Mouse (Mus musculus): ENCODE results near the gene Tpi1. TPM values are rescaled to one million over a fixed set of nuclear protein-coding genes. Genes with fewer than 3 reads are reported as not detected.

Tpi1 gene
- total and polyA plus RNA-seq, 3 experiments, result 102 to 1,182 (median 440) TPM

GRCm38 (mm10) chr6:124765951-124766350 lies 48.1 kb downstream of the Tpi1 start:
- Histone ChIP-seq H3K9ac (ENCODE audit: control insufficient read depth, low read depth, low read length, poor library complexity, severe bottlenecking) (no peak overlapping the region), H3K27ac (ENCODE audit: control insufficient read depth, low read depth, low read length) (no peak overlapping the region), H3K9me3 (replicated peaks; ENCODE audit: insufficient read depth, low read length) (no peaks in the 10 kb centered on the region), H3K27me3 (ENCODE audit: control insufficient read depth in 1 of 2, insufficient read depth in 2 of 2, low read length in 2 of 2) (no peaks in the 10 kb centered on the region), H3K79me2 (ENCODE audit: control insufficient read depth, insufficient read depth, low read length, poor library complexity) (no peaks in the 10 kb centered on the region; the same call in 1 of the 2 replicates), H3K4me1 (ENCODE audit: control insufficient read depth in 1 of 2, insufficient read depth in 2 of 2, low read length in 2 of 2) (peaks cover 0 to 15% of the 10 kb centered on the region in 2 experiments; a peak in 2 of 4 replicates), H3K4me3 (ENCODE audit: control insufficient read depth in 1 of 2, insufficient read depth in 1 of 2, low read depth in 2 of 2, low read length in 2 of 2) (no peak overlapping the region), H3K36me3 (ENCODE audit: control insufficient read depth in 1 of 2, insufficient read depth in 2 of 2, low read length in 2 of 2) (peaks cover 0 to 6% of the 10 kb centered on the region in 2 experiments; a peak in 1 of 4 replicates)
- DNase-seq (ENCODE audit: low read depth, low spot score), result no peak
- TF ChIP-seq ZNF384 (IDR thresholded peaks at IDR 0.05; ENCODE audit: low read depth, low read length), result no peak
- TF ChIP-seq USF2 (IDR thresholded peaks at IDR 0.05; ENCODE audit: borderline replicate concordance in 1 of 2, insufficient read depth in 1 of 2, low read depth in 1 of 2, low read length in 2 of 2), result no peak
- no peak for TF ChIP-seq ETS1 (IDR thresholded peaks at IDR 0.05; ENCODE audit: low read depth, low read length)
- TF ChIP-seq HCFC1 (IDR thresholded peaks at IDR 0.05; ENCODE audit: low read depth, low read length), result no peak
- TF ChIP-seq RAD21 (IDR thresholded peaks at IDR 0.05; ENCODE audit: low read depth, low read length), result no peak
- no peak for TF ChIP-seq E2F4 (IDR thresholded peaks at IDR 0.05; ENCODE audit: borderline replicate concordance, low read depth, low read length)
- no peak for TF ChIP-seq POLR2A (IDR thresholded peaks at IDR 0.05; ENCODE audit: control insufficient read depth in 1 of 2, insufficient read depth in 1 of 2, low read depth in 1 of 2, low read length in 2 of 2, poor library complexity in 1 of 2)
- TF ChIP-seq JUND (IDR thresholded peaks at IDR 0.05; ENCODE audit: low read depth, low read length), result no peak

Other genes with a start within 250 kb of the Tpi1 start
- gene C1rb, start 244.0 kb downstream of the Tpi1 start, total RNA-seq (2012; rRNA removed), result not detected in 2 replicates
- gene C1rb, start 244.0 kb downstream of the Tpi1 start, polyA plus RNA-seq (2012; ENCODE audit: insufficient read depth in 1 of 2, insufficient read length in 2 of 2, low read depth in 1 of 2, low replicate concordance in 2 of 2, missing spikeins in 1 of 2), result under 1 TPM in 1 of 2 experiments, not detected in 1; 0.03 TPM
- 0.12 and 0.16 TPM in 2 replicates for gene C1s2, start 178.2 kb downstream of the Tpi1 start, total RNA-seq (2012; rRNA removed)
- gene C1s2, start 178.2 kb downstream of the Tpi1 start, polyA plus RNA-seq (2012; ENCODE audit: insufficient read depth in 1 of 2, insufficient read length in 2 of 2, low read depth in 1 of 2, low replicate concordance in 2 of 2, missing spikeins in 1 of 2), result under 1 TPM in 1 of 2 experiments, not detected in 1; 0.25 TPM
- 135 and 143 TPM in 2 replicates for gene Lpcat3, start 151.3 kb downstream of the Tpi1 start, total RNA-seq (2012; rRNA removed)
- gene Lpcat3, start 151.3 kb downstream of the Tpi1 start, polyA plus RNA-seq (2012; ENCODE audit: insufficient read depth in 1 of 2, insufficient read length in 2 of 2, low read depth in 1 of 2, low replicate concordance in 2 of 2, missing spikeins in 1 of 2), result 100 to 1,000 TPM in 1 of 2 experiments, not detected in 1; 337 TPM
- 378 and 391 TPM in 2 replicates for gene Emg1, start 102.1 kb downstream of the Tpi1 start, total RNA-seq (2012; rRNA removed)
- 100 to 1,000 TPM in 1 of 2 experiments, not detected in 1; 346 TPM for gene Emg1, start 102.1 kb downstream of the Tpi1 start, polyA plus RNA-seq (2012; ENCODE audit: insufficient read depth in 1 of 2, insufficient read length in 2 of 2, low read depth in 1 of 2, low replicate concordance in 2 of 2, missing spikeins in 1 of 2)
- gene Phb2, start 102.0 kb downstream of the Tpi1 start, total RNA-seq (2012; rRNA removed), result 623 and 706 TPM in 2 replicates
- gene Phb2, start 102.0 kb downstream of the Tpi1 start, polyA plus RNA-seq (2012; ENCODE audit: insufficient read depth in 1 of 2, insufficient read length in 2 of 2, low read depth in 1 of 2, low replicate concordance in 2 of 2, missing spikeins in 1 of 2), result 100 to 1,000 TPM; 309 to 815 TPM
- gene Ptpn6, start 75.6 kb downstream of the Tpi1 start, total RNA-seq (2012; rRNA removed), result 74.1 and 91.9 TPM in 2 replicates
- 100 to 1,000 TPM in 1 of 2 experiments, not detected in 1; 184 TPM for gene Ptpn6, start 75.6 kb downstream of the Tpi1 start, polyA plus RNA-seq (2012; ENCODE audit: insufficient read depth in 1 of 2, insufficient read length in 2 of 2, low read depth in 1 of 2, low replicate concordance in 2 of 2, missing spikeins in 1 of 2)
- 41.9 and 57.4 TPM in 2 replicates for gene Grcc10, start 72.9 kb downstream of the Tpi1 start, total RNA-seq (2012; rRNA removed)
- gene Grcc10, start 72.9 kb downstream of the Tpi1 start, polyA plus RNA-seq (2012; ENCODE audit: insufficient read depth in 1 of 2, insufficient read length in 2 of 2, low read depth in 1 of 2, low replicate concordance in 2 of 2, missing spikeins in 1 of 2), result 10 to 100 TPM in 1 of 2 experiments, not detected in 1; 62.9 TPM
- not detected in 2 replicates for gene Gm45234, start 58.3 kb downstream of the Tpi1 start, total RNA-seq (2012; rRNA removed)
- gene Gm45234, start 58.3 kb downstream of the Tpi1 start, polyA plus RNA-seq (2012; ENCODE audit: insufficient read depth in 1 of 2, insufficient read length in 2 of 2, low read depth in 1 of 2, low replicate concordance in 2 of 2, missing spikeins in 1 of 2), result under 1 TPM in 1 of 2 experiments, not detected in 1; 0.15 TPM
- gene Atn1, start 57.8 kb downstream of the Tpi1 start, total RNA-seq (2012; rRNA removed), result 1.6 and 1.7 TPM in 2 replicates
- gene Atn1, start 57.8 kb downstream of the Tpi1 start, polyA plus RNA-seq (2012; ENCODE audit: insufficient read depth in 1 of 2, insufficient read length in 2 of 2, low read depth in 1 of 2, low replicate concordance in 2 of 2, missing spikeins in 1 of 2), result 10 to 100 TPM in 1 of 2 experiments, not detected in 1; 43.2 TPM
- gene Eno2, start 44.6 kb downstream of the Tpi1 start, total RNA-seq (2012; rRNA removed), result 3.2 and 5.5 TPM in 2 replicates
- gene Eno2, start 44.6 kb downstream of the Tpi1 start, polyA plus RNA-seq (2012; ENCODE audit: insufficient read depth in 1 of 2, insufficient read length in 2 of 2, low read depth in 1 of 2, low replicate concordance in 2 of 2, missing spikeins in 1 of 2), result 10 to 100 TPM in 1 of 2 experiments, not detected in 1; 12.5 TPM
- gene Lrrc23, start 34.6 kb downstream of the Tpi1 start, total RNA-seq (2012; rRNA removed), result 0.10 TPM in 1 of 2 replicates, not detected in the other
- under 1 TPM in 1 of 2 experiments, not detected in 1; 0.11 TPM for gene Lrrc23, start 34.6 kb downstream of the Tpi1 start, polyA plus RNA-seq (2012; ENCODE audit: insufficient read depth in 1 of 2, insufficient read length in 2 of 2, low read depth in 1 of 2, low replicate concordance in 2 of 2, missing spikeins in 1 of 2)
- gene Spsb2, start 5.6 kb downstream of the Tpi1 start, total RNA-seq (2012; rRNA removed), result 5.2 and 7.3 TPM in 2 replicates
- gene Spsb2, start 5.6 kb downstream of the Tpi1 start, polyA plus RNA-seq (2012; ENCODE audit: insufficient read depth in 1 of 2, insufficient read length in 2 of 2, low read depth in 1 of 2, low replicate concordance in 2 of 2, missing spikeins in 1 of 2), result 1 to 10 TPM in 1 of 2 experiments, not detected in 1; 7.7 TPM
- gene Usp5, start 15.2 kb upstream of the Tpi1 start, total RNA-seq (2012; rRNA removed), result 101 and 102 TPM in 2 replicates
- gene Usp5, start 15.2 kb upstream of the Tpi1 start, polyA plus RNA-seq (2012; ENCODE audit: insufficient read depth in 1 of 2, insufficient read length in 2 of 2, low read depth in 1 of 2, low replicate concordance in 2 of 2, missing spikeins in 1 of 2), result 100 to 1,000 TPM in 1 of 2 experiments, not detected in 1; 129 TPM
- gene Cdca3, start 15.3 kb upstream of the Tpi1 start, total RNA-seq (2012; rRNA removed), result 54.5 and 70.0 TPM in 2 replicates
- gene Cdca3, start 15.3 kb upstream of the Tpi1 start, polyA plus RNA-seq (2012; ENCODE audit: insufficient read depth in 1 of 2, insufficient read length in 2 of 2, low read depth in 1 of 2, low replicate concordance in 2 of 2, missing spikeins in 1 of 2), result 100 to 1,000 TPM in 1 of 2 experiments, not detected in 1; 185 TPM
- 0.08 TPM in 1 of 2 replicates, not detected in the other for gene Gnb3, start 26.0 kb upstream of the Tpi1 start, total RNA-seq (2012; rRNA removed)
- under 1 TPM in 1 of 2 experiments, not detected in 1; 0.21 TPM for gene Gnb3, start 26.0 kb upstream of the Tpi1 start, polyA plus RNA-seq (2012; ENCODE audit: insufficient read depth in 1 of 2, insufficient read length in 2 of 2, low read depth in 1 of 2, low replicate concordance in 2 of 2, missing spikeins in 1 of 2)
- gene P3h3, start 43.5 kb upstream of the Tpi1 start, total RNA-seq (2012; rRNA removed), result 0.23 and 0.29 TPM in 2 replicates
- 1 to 10 TPM in 1 of 2 experiments, not detected in 1; 2.1 TPM for gene P3h3, start 43.5 kb upstream of the Tpi1 start, polyA plus RNA-seq (2012; ENCODE audit: insufficient read depth in 1 of 2, insufficient read length in 2 of 2, low read depth in 1 of 2, low replicate concordance in 2 of 2, missing spikeins in 1 of 2)
- gene Gpr162, start 49.7 kb upstream of the Tpi1 start, total RNA-seq (2012; rRNA removed), result 0.08 and 0.20 TPM in 2 replicates
- under 1 TPM in 1 of 2 experiments, not detected in 1; 0.84 TPM for gene Gpr162, start 49.7 kb upstream of the Tpi1 start, polyA plus RNA-seq (2012; ENCODE audit: insufficient read depth in 1 of 2, insufficient read length in 2 of 2, low read depth in 1 of 2, low replicate concordance in 2 of 2, missing spikeins in 1 of 2)
- not detected in 2 replicates for gene Cd4, start 73.9 kb upstream of the Tpi1 start, total RNA-seq (2012; rRNA removed)
- gene Cd4, start 73.9 kb upstream of the Tpi1 start, polyA plus RNA-seq (2012; ENCODE audit: insufficient read depth in 1 of 2, insufficient read length in 2 of 2, low read depth in 1 of 2, low replicate concordance in 2 of 2, missing spikeins in 1 of 2), result not detected
- gene Lag3, start 97.4 kb upstream of the Tpi1 start, total RNA-seq (2012; rRNA removed), result 0.16 and 0.35 TPM in 2 replicates
- 1 to 10 TPM in 1 of 2 experiments, not detected in 1; 1.3 TPM for gene Lag3, start 97.4 kb upstream of the Tpi1 start, polyA plus RNA-seq (2012; ENCODE audit: insufficient read depth in 1 of 2, insufficient read length in 2 of 2, low read depth in 1 of 2, low replicate concordance in 2 of 2, missing spikeins in 1 of 2)
- gene Ptms, start 105.8 kb upstream of the Tpi1 start, total RNA-seq (2012; rRNA removed), result 19.8 and 31.8 TPM in 2 replicates
- 100 to 1,000 TPM in 1 of 2 experiments, not detected in 1; 177 TPM for gene Ptms, start 105.8 kb upstream of the Tpi1 start, polyA plus RNA-seq (2012; ENCODE audit: insufficient read depth in 1 of 2, insufficient read length in 2 of 2, low read depth in 1 of 2, low replicate concordance in 2 of 2, missing spikeins in 1 of 2)
- gene Mlf2, start 117.1 kb upstream of the Tpi1 start, total RNA-seq (2012; rRNA removed), result 133 and 154 TPM in 2 replicates
- gene Mlf2, start 117.1 kb upstream of the Tpi1 start, polyA plus RNA-seq (2012; ENCODE audit: insufficient read depth in 1 of 2, insufficient read length in 2 of 2, low read depth in 1 of 2, low replicate concordance in 2 of 2, missing spikeins in 1 of 2), result 100 to 1,000 TPM in 1 of 2 experiments, not detected in 1; 340 TPM
- gene Cops7a, start 151.2 kb upstream of the Tpi1 start, total RNA-seq (2012; rRNA removed), result 75.1 and 85.0 TPM in 2 replicates
- 100 to 1,000 TPM in 1 of 2 experiments, not detected in 1; 150 TPM for gene Cops7a, start 151.2 kb upstream of the Tpi1 start, polyA plus RNA-seq (2012; ENCODE audit: insufficient read depth in 1 of 2, insufficient read length in 2 of 2, low read depth in 1 of 2, low replicate concordance in 2 of 2, missing spikeins in 1 of 2)
- 0.19 and 0.33 TPM in 2 replicates for gene Pianp, start 182.4 kb upstream of the Tpi1 start, total RNA-seq (2012; rRNA removed)
- 1 to 10 TPM in 1 of 2 experiments, not detected in 1; 5.5 TPM for gene Pianp, start 182.4 kb upstream of the Tpi1 start, polyA plus RNA-seq (2012; ENCODE audit: insufficient read depth in 1 of 2, insufficient read length in 2 of 2, low read depth in 1 of 2, low replicate concordance in 2 of 2, missing spikeins in 1 of 2)
- gene Zfp384, start 194.8 kb upstream of the Tpi1 start, total RNA-seq (2012; rRNA removed), result 19.2 and 19.5 TPM in 2 replicates
- gene Zfp384, start 194.8 kb upstream of the Tpi1 start, polyA plus RNA-seq (2012; ENCODE audit: insufficient read depth in 1 of 2, insufficient read length in 2 of 2, low read depth in 1 of 2, low replicate concordance in 2 of 2, missing spikeins in 1 of 2), result 10 to 100 TPM in 1 of 2 experiments, not detected in 1; 57.4 TPM
- gene Ing4, start 225.5 kb upstream of the Tpi1 start, total RNA-seq (2012; rRNA removed), result 26.3 and 29.5 TPM in 2 replicates
- 10 to 100 TPM in 1 of 2 experiments, not detected in 1; 34.9 TPM for gene Ing4, start 225.5 kb upstream of the Tpi1 start, polyA plus RNA-seq (2012; ENCODE audit: insufficient read depth in 1 of 2, insufficient read length in 2 of 2, low read depth in 1 of 2, low replicate concordance in 2 of 2, missing spikeins in 1 of 2)
- gene Acrbp, start 235.4 kb upstream of the Tpi1 start, total RNA-seq (2012; rRNA removed), result 1.2 and 3.3 TPM in 2 replicates
- 1 to 10 TPM in 1 of 2 experiments, not detected in 1; 5.3 TPM for gene Acrbp, start 235.4 kb upstream of the Tpi1 start, polyA plus RNA-seq (2012; ENCODE audit: insufficient read depth in 1 of 2, insufficient read length in 2 of 2, low read depth in 1 of 2, low replicate concordance in 2 of 2, missing spikeins in 1 of 2)